15 mouse cellular contexts compared by ENCODE assay signal in genomic region chr15:82087266-82087665, GRCm38 (mm10). TPM values are rescaled to one million over a fixed set of nuclear protein-coding genes. Genes with fewer than 3 reads are reported as not detected.
DNase-seq lines count a peak whose midpoint lies in the region; ATAC-seq and TF ChIP-seq lines count a peak whose summit lies in the region.
"Had no signal": no experiment of that assay in that cellular context is flagged by ENCODE, and none has a peak within 500 bp of the region (broad histone marks: within the 10 kb centered on the region; RNA-seq: fewer than 3 reads in every experiment).

No protein-coding gene starts in this region.

- 10% methylated on average over 10 of the region's 10 CpGs for WGBS in hindbrain, postnatal 0 days
- 9% methylated on average over 10 of the region's 10 CpGs for WGBS in hindbrain, embryonic 13.5 days
- 11% methylated on average over 10 of the region's 10 CpGs for WGBS in limb, embryonic 11.5 days
- 12% methylated on average over 10 of the region's 10 CpGs for WGBS in intestine, embryonic 16.5 days

- TF ChIP-seq CTCF in hindbrain, postnatal 0 days (IDR thresholded peaks at IDR 0.05; ENCODE audit: low read depth) = peak; percentile 42

- no peaks in the 10 kb centered on the region for H3K36me3 ChIP-seq in hindbrain, postnatal 0 days (ENCODE audit: insufficient read depth, low read length)
- H3K36me3 ChIP-seq in hindbrain, embryonic 13.5 days = no peaks in the 10 kb centered on the region
- H3K36me3 ChIP-seq in limb, embryonic 11.5 days (ENCODE audit: control insufficient read depth, insufficient read depth, low read length) = no peaks in the 10 kb centered on the region
- no peaks in the 10 kb centered on the region for H3K36me3 ChIP-seq in intestine, embryonic 16.5 days (ENCODE audit: control insufficient read depth, insufficient read depth, low read length)
- H3K36me3 ChIP-seq: midbrain, embryonic 12.5 days had no signal

- no peak overlapping the region for H3K27ac ChIP-seq in hindbrain, postnatal 0 days
- H3K27ac ChIP-seq in hindbrain, embryonic 13.5 days = no peak overlapping the region
- no peak overlapping the region for H3K27ac ChIP-seq in limb, embryonic 11.5 days (replicated peaks; ENCODE audit: low read depth, low read length)
- H3K27ac ChIP-seq in intestine, embryonic 16.5 days (ENCODE audit: low read length) = no peak overlapping the region
- H3K27ac ChIP-seq: midbrain, embryonic 12.5 days had no signal

- DNase-seq in hindbrain, postnatal 0 days (ENCODE audit: low spot score) = peak; percentile 20
- DNase-seq in 3T3-L1 (ENCODE audit: low read depth, low spot score) (peak; percentile 11), ZHBTc4 (ENCODE audit: low read depth, low spot score) (peak; percentile 71), liver (no peak)
- peak; percentile 43 for DNase-seq in limb, embryonic 11.5 days (ENCODE audit: low spot score)
- no peak for DNase-seq in urinary bladder, postnatal 14 days (ENCODE audit: low spot score)

- H3K4me2 ChIP-seq in hindbrain, postnatal 0 days (ENCODE audit: low read depth, low read length) = no peak overlapping the region
- no peak overlapping the region for H3K4me2 ChIP-seq in hindbrain, embryonic 13.5 days
- no peak overlapping the region for H3K4me2 ChIP-seq in limb, embryonic 11.5 days (ENCODE audit: low read depth, severe bottlenecking)
- no peak overlapping the region for H3K4me2 ChIP-seq in intestine, embryonic 16.5 days (ENCODE audit: low read depth, low read length)
- H3K4me2 ChIP-seq: midbrain, embryonic 12.5 days had no signal

- H3K9me3 ChIP-seq in hindbrain, postnatal 0 days (ENCODE audit: low read length) = no peaks in the 10 kb centered on the region
- H3K9me3 ChIP-seq in hindbrain, embryonic 13.5 days = no peaks in the 10 kb centered on the region
- no peaks in the 10 kb centered on the region for H3K9me3 ChIP-seq in limb, embryonic 11.5 days (ENCODE audit: control insufficient read depth, low read length)
- no peaks in the 10 kb centered on the region for H3K9me3 ChIP-seq in intestine, embryonic 16.5 days (ENCODE audit: control insufficient read depth, low read length)
- H3K9me3 ChIP-seq: midbrain, embryonic 12.5 days had no signal

- H3K4me1 ChIP-seq in hindbrain, postnatal 0 days (ENCODE audit: insufficient read depth, low read length) = no peaks in the 10 kb centered on the region
- 0 out of 2 replicates have a peak, but pooled peaks cover 2% of the 10 kb centered on the region for H3K4me1 ChIP-seq in hindbrain, embryonic 13.5 days (replicated peaks)
- no peaks in the 10 kb centered on the region for H3K4me1 ChIP-seq in limb, embryonic 11.5 days (ENCODE audit: control insufficient read depth, insufficient read depth, low read length)
- H3K4me1 ChIP-seq in intestine, embryonic 16.5 days (ENCODE audit: control insufficient read depth, insufficient read depth, low read length) = no peaks in the 10 kb centered on the region

- no peak overlapping the region for H3K9ac ChIP-seq in hindbrain, postnatal 0 days (replicated peaks; ENCODE audit: low read length)
- no peak overlapping the region for H3K9ac ChIP-seq in hindbrain, embryonic 13.5 days
- H3K9ac ChIP-seq in limb, embryonic 11.5 days (ENCODE audit: low read length) = no peak overlapping the region
- no peak overlapping the region for H3K9ac ChIP-seq in intestine, embryonic 16.5 days (ENCODE audit: low read depth, low read length)
- H3K9ac ChIP-seq: midbrain, embryonic 12.5 days had no signal

- ATAC-seq in hindbrain, postnatal 0 days = no peak
- ATAC-seq in hindbrain, embryonic 13.5 days (ENCODE audit: low FRiP score) = no peak
- ATAC-seq in limb, embryonic 11.5 days (ENCODE audit: insufficient number of reproducible peaks, low FRiP score, low TSS enrichment, low read depth) = no peak
- ATAC-seq in intestine, embryonic 16.5 days = no peak
- ATAC-seq: inflammation-experienced regulatory T-cells, adult 6 months had no signal

- H3K27me3 ChIP-seq in hindbrain, postnatal 0 days (ENCODE audit: insufficient read depth, low read length) = no peaks in the 10 kb centered on the region
- peaks cover 7% of the 10 kb centered on the region; the same call in 1 of the 2 replicates for H3K27me3 ChIP-seq in hindbrain, embryonic 13.5 days
- peaks cover 4% of the 10 kb centered on the region; the same call in 1 of the 2 replicates for H3K27me3 ChIP-seq in limb, embryonic 11.5 days (ENCODE audit: control insufficient read depth, insufficient read depth, low read length)
- H3K27me3 ChIP-seq in intestine, embryonic 16.5 days (replicated peaks; ENCODE audit: control insufficient read depth, insufficient read depth, low read length) = peaks cover 18% of the 10 kb centered on the region

- no peak overlapping the region for H3K4me3 ChIP-seq in hindbrain, postnatal 0 days (ENCODE audit: low read length)
- H3K4me3 ChIP-seq in hindbrain, embryonic 13.5 days = no peak overlapping the region
- no peak overlapping the region for H3K4me3 ChIP-seq in limb, embryonic 11.5 days (ENCODE audit: low read depth, low read length)
- H3K4me3 ChIP-seq in intestine, embryonic 16.5 days (ENCODE audit: low read length) = no peak overlapping the region
- H3K4me3 ChIP-seq: midbrain, embryonic 12.5 days had no signal

RNA-seq across cellular contexts. Expression of gene Mei1, which starts 17.5 kb away (rescaled TPM):
- total RNA-seq in hindbrain, postnatal 0 days (2014; rRNA removed) = 0.21 TPM in 1 of 2 replicates, not detected in the other
- 0.11 and 0.24 TPM in 2 replicates for polyA plus RNA-seq in hindbrain, postnatal 0 days (2015; fragmentation: Nextera tagmentation; extraction: Ambion mirVana)
- polyA plus RNA-seq in hindbrain, embryonic 13.5 days (2015; fragmentation: Nextera tagmentation; extraction: Ambion mirVana) = 0.05 TPM in 1 of 2 replicates, not detected in the other
- polyA plus RNA-seq in limb, embryonic 11.5 days (2014; fragmentation: Nextera tagmentation; extraction: Ambion mirVana) = 0.05 and 0.14 TPM in 2 replicates
- not detected in 2 replicates for polyA plus RNA-seq in intestine, embryonic 16.5 days (2015; fragmentation: Nextera tagmentation; extraction: Ambion mirVana)
- polyA plus RNA-seq: embryonic facial prominence, embryonic 14.5 days; heart, embryonic 14.5 days; liver, embryonic 16.5 days had no signal

RNA-seq across cellular contexts. Expression of gene 4930407I10Rik, which starts 28.3 kb away (rescaled TPM):
- total RNA-seq in hindbrain, postnatal 0 days (2014; rRNA removed) = not detected in 2 replicates
- not detected in 2 replicates for polyA plus RNA-seq in hindbrain, postnatal 0 days (2015; fragmentation: Nextera tagmentation; extraction: Ambion mirVana)
- not detected in 2 replicates for polyA plus RNA-seq in hindbrain, embryonic 13.5 days (2015; fragmentation: Nextera tagmentation; extraction: Ambion mirVana)
- 0.04 TPM in 1 of 2 replicates, not detected in the other for polyA plus RNA-seq in limb, embryonic 11.5 days (2014; fragmentation: Nextera tagmentation; extraction: Ambion mirVana)
- polyA plus RNA-seq in intestine, embryonic 16.5 days (2015; fragmentation: Nextera tagmentation; extraction: Ambion mirVana) = not detected in 2 replicates
- total RNA-seq: gastrocnemius, adult 18-20 months; left cerebral cortex, adult 8-10 months had no signal
- polyA plus RNA-seq: embryonic facial prominence, embryonic 14.5 days; heart, embryonic 14.5 days; inflammation-experienced regulatory T-cells, adult 6 months; liver, embryonic 16.5 days; midbrain, embryonic 12.5 days had no signal

RNA-seq across cellular contexts. Expression of gene Snu13, which starts 39.9 kb away (rescaled TPM):
- total RNA-seq in hindbrain, postnatal 0 days (2014; rRNA removed) = 222 and 236 TPM in 2 replicates
- 249 and 255 TPM in 2 replicates for polyA plus RNA-seq in hindbrain, postnatal 0 days (2015; fragmentation: Nextera tagmentation; extraction: Ambion mirVana)
- 225 and 241 TPM in 2 replicates for polyA plus RNA-seq in hindbrain, embryonic 13.5 days (2015; fragmentation: Nextera tagmentation; extraction: Ambion mirVana)
- 326 and 338 TPM in 2 replicates for polyA plus RNA-seq in limb, embryonic 11.5 days (2014; fragmentation: Nextera tagmentation; extraction: Ambion mirVana)
- polyA plus RNA-seq in intestine, embryonic 16.5 days (2015; fragmentation: Nextera tagmentation; extraction: Ambion mirVana) = 215 and 246 TPM in 2 replicates

RNA-seq across cellular contexts. Expression of gene Ccdc134, which starts 40.5 kb away (rescaled TPM):
- total RNA-seq in hindbrain, postnatal 0 days (2014; rRNA removed) = 15.5 and 16.0 TPM in 2 replicates
- 6.4 and 8.4 TPM in 2 replicates for polyA plus RNA-seq in hindbrain, postnatal 0 days (2015; fragmentation: Nextera tagmentation; extraction: Ambion mirVana)
- 13.0 and 14.8 TPM in 2 replicates for polyA plus RNA-seq in hindbrain, embryonic 13.5 days (2015; fragmentation: Nextera tagmentation; extraction: Ambion mirVana)
- 22.3 and 24.4 TPM in 2 replicates for polyA plus RNA-seq in limb, embryonic 11.5 days (2014; fragmentation: Nextera tagmentation; extraction: Ambion mirVana)
- 9.8 and 11.6 TPM in 2 replicates for polyA plus RNA-seq in intestine, embryonic 16.5 days (2015; fragmentation: Nextera tagmentation; extraction: Ambion mirVana)

RNA-seq across cellular contexts. Expression of gene Desi1, which starts 53.6 kb away (rescaled TPM):
- total RNA-seq in hindbrain, postnatal 0 days (2014; rRNA removed) = 29.9 and 32.1 TPM in 2 replicates
- polyA plus RNA-seq in hindbrain, postnatal 0 days (2015; fragmentation: Nextera tagmentation; extraction: Ambion mirVana) = 44.1 and 45.3 TPM in 2 replicates
- polyA plus RNA-seq in hindbrain, embryonic 13.5 days (2015; fragmentation: Nextera tagmentation; extraction: Ambion mirVana) = 42.2 and 45.1 TPM in 2 replicates
- polyA plus RNA-seq in limb, embryonic 11.5 days (2014; fragmentation: Nextera tagmentation; extraction: Ambion mirVana) = 34.4 and 37.7 TPM in 2 replicates
- 17.1 and 19.6 TPM in 2 replicates for polyA plus RNA-seq in intestine, embryonic 16.5 days (2015; fragmentation: Nextera tagmentation; extraction: Ambion mirVana)

Comparison
In these comparisons a context has a peak if more than half of its experiments do, and no peak if none do; other contexts are left out.
1. DNase-seq: peak in hindbrain, postnatal 0 days (single experiment), 3T3-L1 (single experiment), ZHBTc4 (single experiment) and limb, embryonic 11.5 days (single experiment); none in urinary bladder, postnatal 14 days (single experiment) and liver (single experiment).